Mouse (Mus musculus): ENCODE measurements at regions not wholly inside any gene's neighbourhood (a gene's known extent, or its start where the extent isn't known, plus 50 kb on each side); places are given as distances from the start of the nearest gene placed in this dataset.

DNA sequence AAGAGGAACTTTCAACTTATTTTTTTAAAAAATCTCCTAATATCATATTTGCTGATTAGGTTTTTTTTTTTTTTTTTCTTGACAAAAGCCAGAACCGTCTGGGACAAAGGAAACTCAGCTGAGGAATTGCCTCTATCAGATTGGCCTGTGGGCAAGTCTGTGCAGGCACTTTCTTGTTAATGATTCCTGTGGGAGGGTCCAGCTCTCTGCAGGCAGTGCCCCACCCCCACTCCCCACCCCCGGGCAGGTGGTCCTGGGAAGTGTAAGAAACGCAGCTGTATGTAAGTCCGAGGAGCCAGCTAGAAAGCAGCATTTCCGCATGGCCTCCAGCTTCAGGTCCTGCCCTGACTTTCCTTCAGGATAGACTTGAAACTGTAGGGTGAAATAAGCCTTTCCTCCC, 377.7 kb downstream of the Sox2 start:
- DNase-seq: no peak

DNA sequence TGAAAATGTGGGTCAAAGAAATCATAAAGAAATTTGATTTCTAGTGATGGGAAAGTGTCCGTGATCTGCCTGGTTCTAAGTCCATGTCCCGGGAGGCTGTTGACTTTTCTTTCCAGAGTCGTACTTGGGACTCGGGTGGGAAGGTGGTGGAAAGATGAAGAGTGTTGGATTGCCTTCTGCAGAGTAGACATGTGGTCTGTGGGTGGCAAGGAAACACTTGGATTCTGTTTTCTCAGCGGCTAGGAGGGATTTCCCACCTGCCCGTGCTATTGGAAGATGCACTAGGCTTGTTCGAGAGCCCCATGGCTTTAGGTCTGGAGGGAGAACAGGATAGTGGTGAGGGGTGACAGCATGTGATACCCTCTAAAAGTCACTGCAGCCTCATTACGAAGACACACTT, 379.7 kb downstream of the Sox2 start:
- no peak for DNase-seq

DNA sequence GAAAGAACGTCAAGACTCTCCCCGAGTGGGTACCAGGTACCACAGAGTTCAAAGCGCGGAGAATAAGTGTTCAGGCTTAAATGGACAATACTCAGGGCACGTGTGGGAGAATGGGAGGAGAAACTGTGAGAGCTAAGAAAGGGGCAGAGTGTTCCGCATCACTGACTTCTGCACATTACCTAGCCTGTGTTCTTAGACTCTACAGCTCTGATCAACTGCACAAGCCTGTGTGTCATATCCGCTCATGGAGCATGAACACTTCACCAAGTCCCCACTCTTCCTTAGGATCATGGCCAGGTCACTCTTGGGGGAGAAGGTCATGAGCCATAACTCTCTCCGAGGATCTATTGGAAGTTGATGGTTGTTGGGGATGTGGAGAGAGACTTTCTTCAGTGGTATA, 383.4 kb downstream of the Sox2 start:
- DNase-seq: no peak

DNA sequence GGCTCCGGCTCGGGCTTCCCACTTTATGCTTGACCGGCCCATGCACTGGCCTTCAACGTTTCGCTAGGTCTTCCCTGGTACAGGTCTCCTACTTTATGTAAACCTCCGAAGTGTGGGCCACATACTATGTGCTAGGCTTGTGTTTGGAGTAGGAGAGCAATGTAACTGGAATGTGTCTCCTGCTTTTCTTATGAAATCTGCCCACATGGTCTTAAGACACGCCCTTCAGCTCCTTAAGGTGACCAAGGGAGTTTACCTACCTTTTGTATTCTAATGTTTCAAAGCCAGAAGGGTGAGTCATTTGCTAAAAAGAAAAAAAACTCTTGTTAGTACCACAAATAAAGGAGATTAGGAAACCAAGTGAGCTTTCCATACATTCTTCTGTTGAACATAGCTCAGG, 385.0 kb downstream of the Sox2 start:
- no peak for DNase-seq

DNA sequence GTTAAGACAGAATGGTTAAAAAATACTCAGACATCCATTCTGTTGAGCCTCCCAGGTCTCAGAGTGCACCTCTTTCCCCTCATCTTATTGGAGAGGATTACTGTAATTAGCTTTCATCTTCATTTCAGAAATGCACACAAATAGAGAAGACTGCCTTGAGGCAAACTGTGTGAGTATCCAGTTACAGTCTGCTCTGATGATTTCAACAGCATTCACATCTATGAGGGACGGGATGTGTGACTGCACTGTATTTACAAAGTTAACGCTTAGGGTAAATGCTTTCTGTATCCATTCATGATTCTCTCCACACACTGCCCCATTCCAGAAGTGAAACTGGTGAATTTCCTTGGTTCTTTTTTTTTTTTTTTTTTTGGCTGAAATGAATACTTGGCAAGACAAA, 393.5 kb downstream of the Sox2 start:
- no peak for DNase-seq

DNA sequence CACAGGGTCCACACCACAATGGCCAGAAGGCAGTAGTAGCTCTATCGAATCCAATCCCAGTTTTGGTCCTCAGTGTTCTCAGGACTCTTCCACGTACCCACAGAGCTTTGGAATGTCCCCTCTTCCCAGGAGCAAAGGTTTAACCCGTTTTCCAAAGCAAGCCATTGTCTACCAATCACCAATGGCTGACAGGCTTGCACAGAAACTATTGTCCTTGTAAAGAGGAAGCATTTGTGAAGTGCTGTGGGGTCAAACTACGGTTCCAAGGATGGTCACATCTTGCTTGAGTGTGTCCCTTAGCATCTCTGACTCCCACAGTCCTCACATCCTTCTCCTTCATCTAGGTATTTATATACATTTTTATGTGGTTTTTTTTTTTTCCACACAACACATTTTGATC, 409.2 kb downstream of the Sox2 start:
- no peak for DNase-seq

- no peak for DNase-seq
Measured at GRCm38 (mm10) chr3:35060042-35060441, 409.8 kb downstream of the Sox2 start.

- no peak for DNase-seq
Measured at GRCm38 (mm10) chr3:35066824-35067223, 416.6 kb downstream of the Sox2 start.

DNA sequence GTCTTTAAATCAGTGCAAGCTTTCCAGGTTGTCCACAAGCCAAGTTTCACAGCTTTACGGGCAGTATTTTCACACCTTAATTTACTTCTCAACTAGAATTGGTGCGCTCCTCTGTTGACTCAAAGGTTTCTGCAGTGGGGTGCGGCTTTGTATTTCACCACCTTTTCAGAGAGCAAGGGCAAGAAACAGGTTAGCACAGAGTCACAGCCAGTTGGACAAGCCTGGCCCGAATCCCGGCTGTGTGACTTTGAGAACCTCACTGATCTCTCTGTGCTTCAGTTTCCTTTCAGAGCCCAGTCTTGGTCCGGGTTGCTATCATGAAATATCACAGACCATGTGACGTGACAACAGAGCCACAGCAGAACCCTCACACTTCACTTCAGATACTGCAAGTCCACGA, 418.4 kb downstream of the Sox2 start:
- no peak for DNase-seq

GRCm38 (mm10) chr3:35071046-35071445, 420.8 kb downstream of the Sox2 start:
- no peak for DNase-seq

- no peak for DNase-seq
Measured at GRCm38 (mm10) chr3:35079887-35080286, 429.7 kb downstream of the Sox2 start.

GRCm38 (mm10) chr3:35084091-35084867, 434.1 kb downstream of the Sox2 start:
- peak; percentile 15 for DNase-seq

- no peak for DNase-seq
Measured at GRCm38 (mm10) chr3:35088241-35089080, 438.3 kb downstream of the Sox2 start.

GRCm38 (mm10) chr3:35090496-35091133, 440.4 kb downstream of the Sox2 start:
- no peak for DNase-seq

DNA sequence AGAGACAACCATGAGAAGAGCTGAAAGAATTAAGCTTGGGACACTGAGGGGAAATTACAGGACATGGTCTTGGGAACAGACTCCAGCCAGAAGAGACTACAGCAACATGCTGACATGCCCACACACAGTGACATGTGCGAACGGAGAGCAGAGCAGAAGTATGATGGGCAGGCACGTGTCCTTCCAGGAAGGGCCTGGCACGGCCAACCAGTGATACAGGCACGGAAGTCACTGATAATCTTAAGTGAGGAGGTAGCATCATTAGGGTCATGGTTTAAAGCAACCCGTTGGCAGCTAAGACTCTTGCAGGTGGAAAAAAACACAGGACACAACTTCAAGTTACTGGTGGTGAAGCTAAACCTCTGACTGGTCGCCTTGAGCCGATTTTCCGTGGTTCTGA, 442.8 kb downstream of the Sox2 start:
- no peak for DNase-seq

GRCm38 (mm10) chr3:35095221-35095620, 445.0 kb downstream of the Sox2 start:
- no peak for DNase-seq

DNA sequence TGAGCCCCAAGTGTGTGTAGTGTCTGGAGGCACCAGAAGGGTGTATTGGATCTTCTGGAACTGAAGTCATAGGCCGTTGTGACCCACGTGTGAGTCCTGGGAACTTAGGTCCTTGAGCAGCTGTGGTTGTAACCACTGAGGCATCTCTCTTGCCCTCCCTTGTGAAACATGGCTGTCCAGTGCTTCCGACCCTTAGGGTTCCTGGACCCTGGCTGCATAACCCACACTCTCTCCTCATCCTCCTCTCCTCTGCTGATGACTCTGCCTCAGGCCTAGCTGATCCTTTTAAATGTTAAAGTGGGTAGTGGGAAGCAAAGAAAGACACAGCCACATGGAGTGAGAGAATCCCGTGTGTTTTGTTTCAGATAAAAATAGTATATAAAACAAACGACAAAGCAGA, 446.2 kb downstream of the Sox2 start:
- DNase-seq: no peak

GRCm38 (mm10) chr3:35097766-35098165, 447.6 kb downstream of the Sox2 start:
- no peak for DNase-seq

- no peak for DNase-seq
Measured at GRCm38 (mm10) chr3:35099226-35099625, 449.0 kb downstream of the Sox2 start.

- DNase-seq: no peak
Measured at GRCm38 (mm10) chr3:35099876-35100420, 449.7 kb downstream of the Sox2 start.

- no peak for DNase-seq
Measured at GRCm38 (mm10) chr3:35101286-35101685, 451.1 kb downstream of the Sox2 start.

- DNase-seq: no peak
Measured at GRCm38 (mm10) chr3:35101951-35102350, 451.7 kb downstream of the Sox2 start.

Data from kidney, postnatal 14 days (tissue).